Mouse (Mus musculus): ENCODE data around the gene Ppp1r3a.
"Not testable (repeated sequence)": the region's sequence is repeated elsewhere in the genome, so short reads cannot be mapped to it uniquely, and the experiment has no call there.

Gene Ppp1r3a

GRCm38 (mm10) chr6:14754901-14755591, at the start of gene Ppp1r3a:
TSS of gene Ppp1r3a (minus strand) at chr6:14755274.
- peak; percentile 74 for DNase-seq (ENCODE audit: low read depth, low spot score)

GRCm38 (mm10) chr6:14787157-14787938, 32.3 kb upstream of the Ppp1r3a start:
- no peak for DNase-seq (ENCODE audit: low read depth, low spot score)

GRCm38 (mm10) chr6:14777920-14778319, 22.8 kb upstream of the Ppp1r3a start:
- DNase-seq (ENCODE audit: low read depth, low spot score): no peak

GRCm38 (mm10) chr6:14771717-14772116, 16.6 kb upstream of the Ppp1r3a start:
- no peak for DNase-seq (ENCODE audit: low read depth, low spot score)

GRCm38 (mm10) chr6:14757486-14757885, 2.4 kb upstream of the Ppp1r3a start:
- peak; percentile 65 for DNase-seq (ENCODE audit: low read depth, low spot score)

GRCm38 (mm10) chr6:14753512-14753911, 1.6 kb downstream of the Ppp1r3a start:
- DNase-seq (ENCODE audit: low read depth, low spot score): peak; percentile 58

- DNase-seq (ENCODE audit: low read depth, low spot score): no peak
Measured at GRCm38 (mm10) chr6:14752211-14752610, 2.9 kb downstream of the Ppp1r3a start.

- peak; percentile 44 for DNase-seq (ENCODE audit: low read depth, low spot score)
Measured at GRCm38 (mm10) chr6:14747000-14747399, 8.1 kb downstream of the Ppp1r3a start.

- no peak for DNase-seq (ENCODE audit: low read depth, low spot score)
Measured at GRCm38 (mm10) chr6:14736017-14736416, 19.1 kb downstream of the Ppp1r3a start.

- DNase-seq (ENCODE audit: low read depth, low spot score): no peak
Measured at GRCm38 (mm10) chr6:14731011-14731410, 24.1 kb downstream of the Ppp1r3a start.

GRCm38 (mm10) chr6:14720772-14721414, 34.2 kb downstream of the Ppp1r3a start:
- DNase-seq (ENCODE audit: low read depth, low spot score): no peak

- no peak for DNase-seq (ENCODE audit: low read depth, low spot score)
Measured at GRCm38 (mm10) chr6:14720110-14720771, 34.8 kb downstream of the Ppp1r3a start.

- DNase-seq (ENCODE audit: low read depth, low spot score): no peak
Measured at GRCm38 (mm10) chr6:14715129-14715989, 39.7 kb downstream of the Ppp1r3a start.

GRCm38 (mm10) chr6:14712146-14712545, 42.9 kb downstream of the Ppp1r3a start:
- peak; percentile 88 for DNase-seq (ENCODE audit: low read depth, low spot score)

- no peak for DNase-seq (ENCODE audit: low read depth, low spot score)
Measured at GRCm38 (mm10) chr6:14700030-14700429, 55.0 kb downstream of the Ppp1r3a start.

GRCm38 (mm10) chr6:14679231-14679887, 75.7 kb downstream of the Ppp1r3a start:
- not testable (repeated sequence) for DNase-seq (ENCODE audit: low read depth, low spot score)

GRCm38 (mm10) chr6:14668966-14669365, 86.1 kb downstream of the Ppp1r3a start:
- DNase-seq (ENCODE audit: low read depth, low spot score): not testable (repeated sequence)

- not testable (repeated sequence) for DNase-seq (ENCODE audit: low read depth, low spot score)
Measured at GRCm38 (mm10) chr6:14667651-14668050, 87.4 kb downstream of the Ppp1r3a start.

Data from skeletal muscle tissue, adult 2 months (tissue).